Mouse (Mus musculus): ENCODE measurements around the gene C1rb. TPM values are rescaled to one million over a fixed set of nuclear protein-coding genes. Genes with fewer than 3 reads are reported as not detected.

C1rb gene
- not detected for polyA plus RNA-seq (2015; fragmentation: Illumina TruSeq; extraction: RNeasy Lipid Tissue Mini Kit (QIAGEN cat#74804); ENCODE audit: insufficient read depth, low read depth, low replicate concordance)

DNA sequence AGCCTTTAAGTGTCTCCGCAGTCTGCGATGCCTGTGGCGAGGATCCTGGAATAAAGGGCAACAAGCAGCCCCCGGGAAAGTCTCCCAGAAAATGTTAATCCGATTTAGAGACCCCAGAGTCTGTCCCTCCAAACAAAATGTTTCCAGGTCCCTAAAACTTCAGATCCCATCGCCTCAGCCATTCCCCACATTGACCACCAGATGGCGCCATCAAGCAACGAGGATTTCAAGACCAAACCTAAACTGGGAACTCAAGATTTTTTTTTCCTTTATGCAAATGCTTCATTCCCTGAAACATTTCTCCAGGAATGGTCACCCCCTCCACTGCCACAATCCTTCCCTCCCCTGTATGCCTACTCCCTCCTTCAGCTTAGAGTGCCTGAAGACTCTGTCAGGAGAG lies at the start of gene C1rb:
Gene C1rb, plus strand, starts transcription at position 269 of the 400 bp plus-strand sequence.

DNA sequence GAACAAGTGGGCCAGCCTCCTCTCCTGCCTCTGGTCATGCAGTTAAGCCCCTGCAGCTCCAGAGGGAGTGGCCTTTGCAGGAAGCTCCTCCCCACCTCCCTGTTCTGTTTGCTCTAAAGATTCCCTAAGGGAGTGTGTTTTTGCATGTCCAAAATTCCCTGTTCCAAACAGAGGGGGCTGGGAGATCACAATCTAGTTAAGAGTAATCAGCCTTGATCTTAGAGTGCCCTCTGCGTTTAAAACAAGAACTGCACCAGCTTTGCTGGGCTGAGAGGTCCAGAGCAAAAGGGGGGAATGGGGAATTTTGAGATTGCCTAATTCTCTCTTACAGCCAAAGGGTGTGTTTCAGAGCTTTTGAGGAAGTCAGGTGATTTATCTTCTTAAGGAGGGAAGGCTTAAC lies 27.8 kb upstream of the C1rb start, which contains the start of gene C1s1:
Gene C1s1, minus strand, starts transcription at position 76 of the 400 bp plus-strand sequence.

Other genes with a start within 250 kb of the C1rb start
- gene Pex5, start 155.2 kb upstream of the C1rb start, polyA plus RNA-seq (2015; fragmentation: Illumina TruSeq; extraction: RNeasy Lipid Tissue Mini Kit (QIAGEN cat#74804); ENCODE audit: insufficient read depth, low read depth, low replicate concordance) = 15.0 TPM
- gene Clstn3, start 105.5 kb upstream of the C1rb start, polyA plus RNA-seq (2015; fragmentation: Illumina TruSeq; extraction: RNeasy Lipid Tissue Mini Kit (QIAGEN cat#74804); ENCODE audit: insufficient read depth, low read depth, low replicate concordance) = 2.4 TPM
- 2.7 TPM for gene C1rl, start 77.2 kb upstream of the C1rb start, polyA plus RNA-seq (2015; fragmentation: Illumina TruSeq; extraction: RNeasy Lipid Tissue Mini Kit (QIAGEN cat#74804); ENCODE audit: insufficient read depth, low read depth, low replicate concordance)
- gene C1ra, start 57.9 kb upstream of the C1rb start, polyA plus RNA-seq (2015; fragmentation: Illumina TruSeq; extraction: RNeasy Lipid Tissue Mini Kit (QIAGEN cat#74804); ENCODE audit: insufficient read depth, low read depth, low replicate concordance) = 27.3 TPM
- gene C1s1, start 27.9 kb upstream of the C1rb start, polyA plus RNA-seq (2015; fragmentation: Illumina TruSeq; extraction: RNeasy Lipid Tissue Mini Kit (QIAGEN cat#74804); ENCODE audit: insufficient read depth, low read depth, low replicate concordance) = 55.7 TPM
- gene C1s2, start 65.8 kb downstream of the C1rb start, polyA plus RNA-seq (2015; fragmentation: Illumina TruSeq; extraction: RNeasy Lipid Tissue Mini Kit (QIAGEN cat#74804); ENCODE audit: insufficient read depth, low read depth, low replicate concordance) = not detected
- 19.6 TPM for gene Lpcat3, start 92.7 kb downstream of the C1rb start, polyA plus RNA-seq (2015; fragmentation: Illumina TruSeq; extraction: RNeasy Lipid Tissue Mini Kit (QIAGEN cat#74804); ENCODE audit: insufficient read depth, low read depth, low replicate concordance)
- 33.9 TPM for gene Emg1, start 141.9 kb downstream of the C1rb start, polyA plus RNA-seq (2015; fragmentation: Illumina TruSeq; extraction: RNeasy Lipid Tissue Mini Kit (QIAGEN cat#74804); ENCODE audit: insufficient read depth, low read depth, low replicate concordance)
- 33.9 TPM for gene Phb2, start 142.0 kb downstream of the C1rb start, polyA plus RNA-seq (2015; fragmentation: Illumina TruSeq; extraction: RNeasy Lipid Tissue Mini Kit (QIAGEN cat#74804); ENCODE audit: insufficient read depth, low read depth, low replicate concordance)
- 7.1 TPM for gene Ptpn6, start 168.4 kb downstream of the C1rb start, polyA plus RNA-seq (2015; fragmentation: Illumina TruSeq; extraction: RNeasy Lipid Tissue Mini Kit (QIAGEN cat#74804); ENCODE audit: insufficient read depth, low read depth, low replicate concordance)
- 65.8 TPM for gene Grcc10, start 171.1 kb downstream of the C1rb start, polyA plus RNA-seq (2015; fragmentation: Illumina TruSeq; extraction: RNeasy Lipid Tissue Mini Kit (QIAGEN cat#74804); ENCODE audit: insufficient read depth, low read depth, low replicate concordance)
- gene Gm45234, start 185.7 kb downstream of the C1rb start, polyA plus RNA-seq (2015; fragmentation: Illumina TruSeq; extraction: RNeasy Lipid Tissue Mini Kit (QIAGEN cat#74804); ENCODE audit: insufficient read depth, low read depth, low replicate concordance) = 0.89 TPM
- 10.0 TPM for gene Atn1, start 186.2 kb downstream of the C1rb start, polyA plus RNA-seq (2015; fragmentation: Illumina TruSeq; extraction: RNeasy Lipid Tissue Mini Kit (QIAGEN cat#74804); ENCODE audit: insufficient read depth, low read depth, low replicate concordance)
- gene Eno2, start 199.4 kb downstream of the C1rb start, polyA plus RNA-seq (2015; fragmentation: Illumina TruSeq; extraction: RNeasy Lipid Tissue Mini Kit (QIAGEN cat#74804); ENCODE audit: insufficient read depth, low read depth, low replicate concordance) = 4.1 TPM
- gene Lrrc23, start 209.4 kb downstream of the C1rb start, polyA plus RNA-seq (2015; fragmentation: Illumina TruSeq; extraction: RNeasy Lipid Tissue Mini Kit (QIAGEN cat#74804); ENCODE audit: insufficient read depth, low read depth, low replicate concordance) = 0.98 TPM
- 4.9 TPM for gene Spsb2, start 238.4 kb downstream of the C1rb start, polyA plus RNA-seq (2015; fragmentation: Illumina TruSeq; extraction: RNeasy Lipid Tissue Mini Kit (QIAGEN cat#74804); ENCODE audit: insufficient read depth, low read depth, low replicate concordance)
- gene Tpi1, start 244.0 kb downstream of the C1rb start, polyA plus RNA-seq (2015; fragmentation: Illumina TruSeq; extraction: RNeasy Lipid Tissue Mini Kit (QIAGEN cat#74804); ENCODE audit: insufficient read depth, low read depth, low replicate concordance) = 34.3 TPM

Measured in pancreas, adult 10 weeks (tissue).